Mouse (Mus musculus) adrenal gland, postnatal 14 days (tissue): ENCODE measurements at regions not wholly inside any gene's neighbourhood (a gene's known extent, or its start where the extent isn't known, plus 50 kb on each side); places are given as distances from the start of the nearest gene placed in this dataset.

Experiments
- DNase-seq: peaks from one replicate; pipeline ENCODE4 v3.0.0; 2021; ENCODE audit warnings: mixed read lengths

GRCm38 (mm10) chr5:42636162-42636823 lies 568.5 kb downstream of the Gm16223 start:
- no peak for DNase-seq

GRCm38 (mm10) chr5:42656460-42656859 lies 576.5 kb upstream of the Cpeb2 start:
- peak; percentile 6 for DNase-seq

DNA sequence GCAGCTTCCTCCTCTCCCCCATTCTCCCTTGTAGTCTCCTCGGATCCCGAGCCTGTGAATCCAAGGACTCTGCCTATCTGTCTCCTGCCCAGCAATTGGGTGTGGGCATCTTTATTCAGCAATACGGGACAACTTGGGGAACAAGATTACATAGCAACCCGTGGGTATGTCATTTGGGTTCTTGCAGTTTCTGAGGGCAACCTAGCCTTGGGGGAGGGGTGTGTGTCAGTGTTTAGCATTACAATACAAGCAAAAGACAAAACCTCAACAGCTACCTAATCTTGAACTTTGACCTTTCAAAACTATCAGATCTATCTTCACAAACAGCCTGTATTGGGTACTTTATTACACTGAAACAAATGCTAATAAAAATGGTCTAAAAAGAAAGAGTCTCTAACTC lies 573.0 kb upstream of the Cpeb2 start:
- DNase-seq = no peak

DNA sequence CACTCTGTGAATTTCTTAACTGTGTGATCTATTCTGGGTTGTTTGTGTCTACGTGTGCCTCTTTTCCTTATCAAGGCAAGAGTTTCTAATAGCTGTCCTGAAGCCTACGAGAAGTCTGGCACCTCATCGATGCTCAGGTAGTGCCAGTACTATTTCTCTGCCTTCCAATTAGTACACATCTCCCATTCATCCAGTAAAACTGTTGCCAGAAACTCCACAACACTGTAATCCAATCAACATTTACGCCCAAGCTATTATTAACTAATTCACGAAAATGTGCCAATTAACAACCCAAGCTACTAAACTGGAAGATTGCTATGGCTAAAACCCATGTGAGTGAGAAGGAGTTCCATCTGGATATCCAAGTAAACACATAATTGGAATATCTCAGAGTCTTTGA lies 553.4 kb upstream of the Cpeb2 start:
- no peak for DNase-seq

GRCm38 (mm10) chr5:42685356-42686057 lies 547.5 kb upstream of the Cpeb2 start:
- peak; percentile 61 for DNase-seq

DNA sequence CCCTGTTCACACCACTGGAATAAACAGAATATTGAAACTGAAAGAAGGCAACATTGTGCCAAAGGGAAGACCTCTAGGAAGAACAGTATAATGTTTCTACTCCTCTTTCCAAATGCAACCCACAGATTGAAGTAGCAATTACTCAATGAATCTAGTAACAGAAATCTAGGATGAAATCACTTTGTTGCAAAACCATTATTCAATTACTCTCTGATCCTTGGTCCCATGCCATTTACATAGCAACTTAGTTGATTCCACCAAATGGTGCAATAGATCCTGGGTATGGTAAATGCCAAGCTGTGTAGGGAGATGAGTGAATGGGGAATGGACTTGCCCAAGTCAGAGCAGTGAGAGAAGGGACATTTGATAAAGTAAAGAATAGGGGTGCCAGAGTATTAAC lies 545.8 kb upstream of the Cpeb2 start:
- no peak for DNase-seq
